Mouse (Mus musculus) olfactory bulb, adult 2 months (tissue): Measurements from ENCODE around the gene Rnf144b.

Experiments
- CTCF ChIP-seq: fragments of 200-500 bp; IDR thresholded peaks from 2 replicates; pipeline ENCODE4 v1.5.1; 2012; ENCODE audit warnings: low read depth, mild to moderate bottlenecking, low read length, moderate library complexity; ENCODE audit not compliant: insufficient read depth
- POLR2A ChIP-seq: fragments of 200-500 bp; IDR thresholded peaks from 2 replicates; pipeline ENCODE4 v1.6.1; 2012; ENCODE audit warnings: mild to moderate bottlenecking, low read depth, low read length, moderate library complexity; ENCODE audit not compliant: insufficient read depth

GRCm38 (mm10) chr13:47277000-47277823 lies 154.8 kb downstream of the Rnf144b start:
- no peak for TF ChIP-seq CTCF
- TF ChIP-seq POLR2A = no peak
